Mouse (Mus musculus) liver, adult 2 months (tissue): ENCODE results near the gene Susd6.

Experiments
- CTCF ChIP-seq: fragments of 200-500 bp; IDR thresholded peaks from 2 replicates; pipeline ENCODE4 v1.5.1; 2011; ENCODE audit warnings: low read depth, low read length, control low read depth
- POLR2A ChIP-seq: fragments of 200-500 bp; IDR thresholded peaks from 2 replicates; pipeline ENCODE4 v1.6.1; 2011; ENCODE audit warnings: low read length, control low read depth; ENCODE audit not compliant: insufficient read depth; ENCODE audit errors: extremely low read depth

- TF ChIP-seq CTCF, result no peak
- TF ChIP-seq POLR2A, result no peak
Observed at GRCm38 (mm10) chr12:80922869-80923268, 132.6 kb downstream of the Susd6 start.
